Mouse (Mus musculus): Measurements from ENCODE around the gene Gstp1. TPM values are rescaled to one million over a fixed set of nuclear protein-coding genes. Genes with fewer than 3 reads are reported as not detected.
A peak's percentile ranks its signal among the peaks of the same experiment; 100 is the strongest.
"Not testable (repeated sequence)": the region's sequence is repeated elsewhere in the genome, so short reads cannot be mapped to it uniquely, and the experiment has no call there.

Gstp1 gene
- polyA plus RNA-seq, 1 experiment from 2014 or later, result 604 TPM

DNA sequence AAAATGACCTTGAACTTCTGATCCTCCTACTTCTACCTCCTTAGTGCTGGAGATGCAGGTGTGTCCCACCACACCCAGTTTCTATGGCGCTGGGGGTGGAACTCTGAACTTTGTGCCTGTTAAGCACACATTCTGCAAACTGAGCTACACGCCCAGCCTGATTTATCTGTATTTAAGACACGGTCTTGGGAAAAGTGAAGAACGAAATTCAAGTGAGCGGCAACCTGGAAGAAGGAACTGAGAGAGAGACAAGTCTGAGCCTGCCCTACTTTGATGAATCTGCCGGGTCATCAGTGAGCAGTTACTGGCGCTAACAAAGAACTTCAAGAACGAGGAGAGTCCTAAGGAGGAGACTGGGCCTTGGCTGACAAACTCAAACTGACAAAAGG, 9.1 kb upstream of the Gstp1 start:
- no peak overlapping the region for H3K4me3 ChIP-seq (ENCODE audit: low read length)
- H3K4me1 ChIP-seq (ENCODE audit: control insufficient read depth, insufficient read depth, low read depth, low read length), result no peaks in the 10 kb centered on the region
- no peak overlapping the region for H3K27ac ChIP-seq (ENCODE audit: low read depth, low read length)
- no peaks in the 10 kb centered on the region for H3K27me3 ChIP-seq (replicated peaks; ENCODE audit: control insufficient read depth, insufficient read depth, low read length)
- H3K9me3 ChIP-seq (ENCODE audit: control insufficient read depth, low read length), result no peaks in the 10 kb centered on the region
- no peak overlapping the region for H3K9ac ChIP-seq (ENCODE audit: low read depth, low read length)
- no peak for ATAC-seq
- no peak overlapping the region for H3K4me2 ChIP-seq (ENCODE audit: low read length)
- 91% methylated on average over 8 of the region's 8 CpGs for WGBS
- H3K36me3 ChIP-seq (ENCODE audit: control insufficient read depth, insufficient read depth, low read length), result no peaks in the 10 kb centered on the region

DNA sequence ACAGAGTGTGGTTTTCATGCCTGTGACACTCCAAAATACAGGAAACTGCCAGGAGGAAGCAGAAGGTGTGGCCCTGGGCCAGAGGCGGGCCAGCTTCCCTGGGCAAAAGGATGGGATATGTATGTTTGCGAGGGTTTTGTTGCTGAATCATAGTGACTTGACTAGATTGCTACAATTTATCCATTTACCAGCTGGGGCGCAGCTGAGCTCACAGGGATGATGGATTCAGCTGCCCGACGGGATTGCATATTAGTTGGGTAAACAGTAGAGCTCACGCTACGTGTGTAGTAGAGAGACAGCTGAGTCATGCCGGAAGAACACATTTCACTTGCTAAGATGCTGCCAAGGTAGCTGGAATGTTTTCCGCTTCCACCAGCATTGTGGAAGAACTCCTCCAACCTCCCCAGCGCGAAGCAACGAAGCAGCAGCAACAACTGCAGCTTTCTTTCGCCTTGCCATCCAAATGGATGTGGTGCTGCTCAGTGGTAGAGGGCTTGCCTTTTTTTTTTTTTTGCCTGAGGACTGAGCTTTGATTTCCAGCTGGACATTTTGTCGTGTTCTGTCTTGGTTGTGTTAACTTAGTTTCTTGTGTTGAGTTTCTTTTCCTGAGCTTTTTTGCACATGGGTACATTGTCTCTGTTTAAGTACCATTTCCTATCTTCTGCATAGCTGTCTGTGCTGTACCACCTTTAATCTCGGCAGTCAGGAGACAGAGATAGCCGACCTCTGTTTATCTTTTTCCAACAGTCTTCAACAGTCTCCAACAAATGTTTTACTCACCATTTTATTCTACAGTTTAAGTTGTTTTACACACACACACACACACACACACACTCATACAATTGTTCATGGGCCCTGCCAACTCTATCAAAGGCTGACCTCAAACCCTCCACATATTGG, 8.4 kb upstream of the Gstp1 start, which contains the start of gene Gstp2:
TSS of gene Gstp2 (minus strand) at position 58 of the 900 bp plus-strand sequence.
- no peaks in the 10 kb centered on the region for H3K36me3 ChIP-seq (ENCODE audit: control insufficient read depth, insufficient read depth, low read length)
- H3K27ac ChIP-seq (ENCODE audit: low read depth, low read length), result no peak within 1 kb of the TSS
- 45% methylated on average over 16 of the region's 16 CpGs for WGBS
- no peak within 1 kb of the TSS for H3K4me3 ChIP-seq (ENCODE audit: low read length)
- H3K4me2 ChIP-seq (ENCODE audit: low read length), result peak within 1 kb of the TSS; percentile 41
- no peaks in the 10 kb centered on the region for H3K27me3 ChIP-seq (replicated peaks; ENCODE audit: control insufficient read depth, insufficient read depth, low read length)
- H3K9ac ChIP-seq (ENCODE audit: low read depth, low read length), result no peak within 1 kb of the TSS
- H3K4me1 ChIP-seq (ENCODE audit: control insufficient read depth, insufficient read depth, low read depth, low read length), result no peaks in the 10 kb centered on the region
- 0 out of 2 replicates have a peak, but pooled peaks have one; percentile 48 for ATAC-seq
- H3K9me3 ChIP-seq (ENCODE audit: control insufficient read depth, low read length), result no peaks in the 10 kb centered on the region

GRCm38 (mm10) chr19:4044109-4044508, 6.3 kb upstream of the Gstp1 start:
- 89% methylated on average over 5 of the region's 5 CpGs for WGBS
- ATAC-seq, result not testable (repeated sequence)

GRCm38 (mm10) chr19:4042124-4042523, 4.3 kb upstream of the Gstp1 start:
- no peaks in the 10 kb centered on the region; the same call in 1 of the 2 replicates for H3K4me1 ChIP-seq (ENCODE audit: control insufficient read depth, insufficient read depth, low read depth, low read length)
- no peak for ATAC-seq

More at GRCm38 (mm10) chr19:4044109-4044508, 6.3 kb upstream of the Gstp1 start:
- H3K36me3 ChIP-seq (ENCODE audit: control insufficient read depth, insufficient read depth, low read length); H3K9me3 ChIP-seq (ENCODE audit: control insufficient read depth, low read length); H3K9ac ChIP-seq (ENCODE audit: low read depth, low read length); H3K4me3 ChIP-seq (ENCODE audit: low read length); H3K27me3 ChIP-seq (replicated peaks; ENCODE audit: control insufficient read depth, insufficient read depth, low read length); H3K27ac ChIP-seq (ENCODE audit: low read depth, low read length); H3K4me1 ChIP-seq (ENCODE audit: control insufficient read depth, insufficient read depth, low read depth, low read length); H3K4me2 ChIP-seq (ENCODE audit: low read length): not testable (repeated sequence)

GRCm38 (mm10) chr19:4041500-4041899, 3.7 kb upstream of the Gstp1 start:
- H3K4me2 ChIP-seq (ENCODE audit: low read length); H3K36me3 ChIP-seq (ENCODE audit: control insufficient read depth, insufficient read depth, low read length); H3K4me3 ChIP-seq (ENCODE audit: low read length); H3K27ac ChIP-seq (ENCODE audit: low read depth, low read length); H3K27me3 ChIP-seq (replicated peaks; ENCODE audit: control insufficient read depth, insufficient read depth, low read length); H3K4me1 ChIP-seq (ENCODE audit: control insufficient read depth, insufficient read depth, low read depth, low read length); ATAC-seq; H3K9ac ChIP-seq (ENCODE audit: low read depth, low read length); H3K9me3 ChIP-seq (ENCODE audit: control insufficient read depth, low read length): not testable (repeated sequence)
- 90% methylated on average over 3 of the region's 4 CpGs for WGBS

More at GRCm38 (mm10) chr19:4042124-4042523, 4.3 kb upstream of the Gstp1 start:
- no peaks in the 10 kb centered on the region for H3K36me3 ChIP-seq (ENCODE audit: control insufficient read depth, insufficient read depth, low read length)
- no peak overlapping the region for H3K27ac ChIP-seq (ENCODE audit: low read depth, low read length)
- no peak overlapping the region for H3K9ac ChIP-seq (ENCODE audit: low read depth, low read length)
- no peak overlapping the region for H3K4me2 ChIP-seq (ENCODE audit: low read length)
- H3K27me3 ChIP-seq (replicated peaks; ENCODE audit: control insufficient read depth, insufficient read depth, low read length), result no peaks in the 10 kb centered on the region
- H3K4me3 ChIP-seq (ENCODE audit: low read length), result no peak overlapping the region
- WGBS, result 68% methylated on average over 14 of the region's 14 CpGs
- H3K9me3 ChIP-seq (ENCODE audit: control insufficient read depth, low read length), result no peaks in the 10 kb centered on the region

- H3K27me3 ChIP-seq (replicated peaks; ENCODE audit: control insufficient read depth, insufficient read depth, low read length); ATAC-seq; H3K4me3 ChIP-seq (ENCODE audit: low read length); H3K9me3 ChIP-seq (ENCODE audit: control insufficient read depth, low read length); H3K9ac ChIP-seq (ENCODE audit: low read depth, low read length); H3K36me3 ChIP-seq (ENCODE audit: control insufficient read depth, insufficient read depth, low read length); H3K27ac ChIP-seq (ENCODE audit: low read depth, low read length); H3K4me1 ChIP-seq (ENCODE audit: control insufficient read depth, insufficient read depth, low read depth, low read length); H3K4me2 ChIP-seq (ENCODE audit: low read length): not testable (repeated sequence)
- WGBS, result 84% methylated on average over 5 of the region's 5 CpGs
These were observed 3.2 kb upstream of the Gstp1 start for GRCm38 (mm10) chr19:4040941-4041340.

DNA sequence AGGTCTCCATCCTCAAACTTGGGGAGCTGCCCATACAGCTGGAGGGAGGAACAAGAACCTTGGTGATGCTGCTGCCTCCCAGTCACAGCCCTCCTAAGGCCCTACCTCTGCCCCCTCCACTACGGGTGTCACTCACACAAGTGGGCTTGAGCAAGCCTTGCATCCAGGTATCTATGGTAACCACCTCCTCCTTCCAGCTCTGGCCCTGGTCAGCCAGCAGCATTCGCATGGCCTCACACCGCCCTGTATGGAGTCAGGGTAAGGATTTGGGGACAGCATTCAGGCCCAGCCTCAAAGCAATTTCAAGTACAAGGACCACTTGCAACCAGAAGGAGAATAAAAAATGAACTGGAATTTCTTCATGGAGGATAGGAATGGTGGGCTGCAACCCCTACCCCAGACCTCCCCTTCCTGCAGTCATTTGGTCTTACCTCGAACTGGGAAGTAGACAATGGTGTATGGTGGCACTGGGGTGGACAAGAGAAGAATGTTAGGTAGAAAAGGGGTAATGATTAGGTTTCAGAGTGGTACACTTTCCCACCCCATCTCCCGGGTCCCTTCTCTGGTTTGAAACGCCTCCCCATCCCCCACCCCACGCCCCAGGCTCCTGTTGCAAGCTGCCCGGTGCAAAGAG, 514 bp downstream of the Gstp1 start:
- peak overlapping the region; percentile 89 for H3K9ac ChIP-seq (ENCODE audit: low read depth, low read length)
- H3K4me3 ChIP-seq (ENCODE audit: low read length), result peak overlapping the region; percentile 73
- H3K27ac ChIP-seq (ENCODE audit: low read depth, low read length), result peak overlapping the region; percentile 70
- peak overlapping the region; percentile 65 for H3K4me2 ChIP-seq (ENCODE audit: low read length)
- 23% methylated on average over 7 of the region's 8 CpGs for WGBS
- not testable (repeated sequence) for H3K36me3 ChIP-seq (ENCODE audit: control insufficient read depth, insufficient read depth, low read length); H3K4me1 ChIP-seq (ENCODE audit: control insufficient read depth, insufficient read depth, low read depth, low read length); H3K27me3 ChIP-seq (replicated peaks; ENCODE audit: control insufficient read depth, insufficient read depth, low read length); H3K9me3 ChIP-seq (ENCODE audit: control insufficient read depth, low read length)
- ATAC-seq, result peak; percentile 62

DNA sequence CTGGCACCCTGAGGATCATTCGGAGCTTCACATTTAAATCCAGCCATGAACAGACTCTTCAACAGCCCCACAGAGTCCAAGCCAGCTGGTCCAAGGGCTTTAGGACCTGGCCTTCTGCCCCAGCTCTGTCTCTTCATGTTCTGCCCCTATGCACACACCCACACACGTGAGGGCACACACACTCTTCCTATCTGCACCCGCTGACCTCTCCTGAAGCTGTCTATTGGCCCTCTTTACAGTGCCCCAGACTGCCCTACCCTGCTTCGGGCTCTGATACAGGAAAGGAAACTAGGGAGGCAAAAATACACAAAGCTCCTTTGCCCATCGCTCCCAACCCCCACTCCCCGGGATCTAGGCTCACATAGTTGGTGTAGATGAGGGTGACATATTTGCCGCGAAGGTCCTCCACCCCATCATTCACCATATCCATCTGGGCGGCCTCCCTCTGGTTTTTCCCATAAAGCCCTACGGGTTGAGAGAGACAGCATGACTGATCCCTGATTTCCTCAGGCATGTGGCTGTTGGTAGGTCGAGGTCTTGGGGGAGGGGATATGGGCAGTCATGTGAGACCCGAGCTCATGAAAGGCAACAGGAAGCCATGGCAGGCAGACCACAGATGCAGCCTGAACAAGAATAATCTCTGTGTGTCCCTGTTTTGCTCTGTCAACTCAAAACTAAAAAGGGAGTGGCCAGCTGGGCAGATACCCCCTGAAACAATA, 1.3 kb downstream of the Gstp1 start:
- Histone ChIP-seq H3K36me3 (ENCODE audit: control insufficient read depth, insufficient read depth, low read length) (no peaks in the 10 kb centered on the region), H3K27ac (ENCODE audit: low read depth, low read length) (no peak overlapping the region), H3K4me2 (ENCODE audit: low read length) (peak overlapping the region; percentile 34), H3K4me3 (ENCODE audit: low read length) (no peak overlapping the region), H3K4me1 (ENCODE audit: control insufficient read depth, insufficient read depth, low read depth, low read length) (peaks cover 7% of the 10 kb centered on the region), H3K27me3 (replicated peaks; ENCODE audit: control insufficient read depth, insufficient read depth, low read length) (no peaks in the 10 kb centered on the region), H3K9me3 (ENCODE audit: control insufficient read depth, low read length) (no peaks in the 10 kb centered on the region), H3K9ac (ENCODE audit: low read depth, low read length) (no peak overlapping the region)
- no peak for ATAC-seq
- whole genome bisulfite sequencing, result 70% methylated on average over 12 of the region's 12 CpGs

DNA sequence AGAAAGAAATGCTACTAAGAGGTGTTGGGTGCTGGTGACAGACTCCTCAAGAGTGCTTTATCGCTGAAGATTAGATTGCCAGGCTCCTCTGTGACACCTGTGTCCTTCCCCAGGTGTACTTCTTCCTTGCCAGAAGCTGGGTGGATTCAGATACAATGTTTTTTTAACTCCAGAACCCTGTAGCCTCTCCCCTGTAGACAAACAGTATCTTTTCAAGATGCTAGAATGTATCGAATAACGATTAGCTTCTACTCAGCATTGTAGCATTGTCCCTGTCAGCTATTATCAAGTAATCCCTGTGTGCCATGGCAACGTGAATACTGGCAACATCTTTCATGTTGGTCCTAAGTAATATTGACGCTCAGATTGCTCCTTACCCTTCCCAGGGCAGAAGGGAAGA, 4.0 kb downstream of the Gstp1 start:
- H3K9me3 ChIP-seq (ENCODE audit: control insufficient read depth, low read length), result no peaks in the 10 kb centered on the region

More for the DNA sequence above, 4.0 kb downstream of the Gstp1 start:
- H3K36me3 ChIP-seq (ENCODE audit: control insufficient read depth, insufficient read depth, low read length), result no peaks in the 10 kb centered on the region
- WGBS, result 67% methylated on average over 5 of the region's 5 CpGs
- H3K9ac ChIP-seq (ENCODE audit: low read depth, low read length), result no peak overlapping the region
- H3K4me3 ChIP-seq (ENCODE audit: low read length), result no peak overlapping the region
- no peak overlapping the region for H3K4me2 ChIP-seq (ENCODE audit: low read length)
- no peak overlapping the region for H3K27ac ChIP-seq (ENCODE audit: low read depth, low read length)
- no peak for ATAC-seq
- H3K4me1 ChIP-seq (ENCODE audit: control insufficient read depth, insufficient read depth, low read depth, low read length), result peaks cover 7% of the 10 kb centered on the region
- H3K27me3 ChIP-seq (replicated peaks; ENCODE audit: control insufficient read depth, insufficient read depth, low read length), result no peaks in the 10 kb centered on the region
